Mouse (Mus musculus) heart, adult 18-20 months (tissue): ENCODE results near the gene Slc26a10. TPM values are rescaled to one million over a fixed set of nuclear protein-coding genes. Genes with fewer than 3 reads are reported as not detected.
"Not testable (repeated sequence)": the region's sequence is repeated elsewhere in the genome, so short reads cannot be mapped to it uniquely, and the experiment has no call there.

Experiments used
- DNase-seq, 2 experiments: peaks; one replicate each; pipeline ENCODE4 v3.0.0; 2021 to 2022; ENCODE audit warnings: mixed read lengths in 1 of 2
- total RNA-seq, 2 experiments: library from RNA; stranded (reverse); gene quantifications; 2 replicates each; pipeline ENCODE4 v1.2.3; 2021

Slc26a10 gene
- total RNA-seq, 2 experiments from 2014 or later: 8.0 to 9.2 TPM

DNA sequence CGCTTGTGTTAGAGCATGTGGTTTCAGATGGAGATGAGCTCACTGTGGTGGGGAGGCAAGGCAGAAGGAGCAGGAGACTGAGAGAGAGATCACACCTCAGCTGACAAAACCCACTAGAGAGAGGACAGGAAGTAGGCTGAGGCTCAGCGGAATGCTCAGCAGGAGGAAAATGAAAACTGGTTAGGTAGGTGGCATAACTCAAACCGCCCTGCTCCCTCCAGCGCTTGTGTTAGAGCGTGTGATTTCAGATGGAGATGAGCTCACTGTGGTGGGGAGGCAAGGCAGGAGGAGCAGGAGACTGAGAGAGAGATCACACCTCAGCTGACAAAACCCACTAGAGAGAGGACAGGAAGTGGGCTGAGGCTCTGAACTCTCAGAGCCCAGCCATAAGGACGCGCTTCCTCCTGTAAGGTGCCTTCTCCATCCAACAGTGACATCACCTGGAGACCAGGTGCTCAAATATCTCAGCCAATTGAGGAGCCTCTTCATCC lies 17.6 kb downstream of the Slc26a10 start:
- DNase-seq: not testable (repeated sequence)

GRCm38 (mm10) chr10:127160728-127161127 lies 19.7 kb downstream of the Slc26a10 start:
- DNase-seq: no peak

- DNase-seq: no peak
Observed at GRCm38 (mm10) chr10:127160081-127160480, 20.4 kb downstream of the Slc26a10 start.

GRCm38 (mm10) chr10:127158471-127158870 lies 22.0 kb downstream of the Slc26a10 start:
- DNase-seq: no peak

- DNase-seq: no peak
Observed at GRCm38 (mm10) chr10:127156511-127156910, 23.9 kb downstream of the Slc26a10 start.

DNA sequence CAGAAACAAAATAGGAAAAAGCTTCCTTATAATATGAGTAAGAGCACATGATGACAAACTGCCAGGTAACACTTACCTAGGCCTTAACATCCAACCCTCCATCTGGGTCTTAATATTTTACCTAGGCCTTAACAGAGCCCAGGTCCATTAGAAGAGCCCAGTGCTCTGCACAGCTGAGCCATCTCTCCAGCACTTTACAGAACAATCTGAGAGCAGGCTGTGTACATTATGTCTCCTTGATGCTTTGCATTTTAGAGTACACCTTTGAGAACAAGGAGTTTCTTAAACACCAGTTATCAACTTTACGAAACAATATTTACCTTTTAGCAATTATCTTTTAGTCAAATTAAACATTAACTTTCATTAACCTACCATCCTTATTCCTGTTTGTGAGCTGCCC lies 24.4 kb downstream of the Slc26a10 start:
- no peak for DNase-seq

- DNase-seq: no peak
Observed at GRCm38 (mm10) chr10:127154652-127155051, 25.8 kb downstream of the Slc26a10 start.

GRCm38 (mm10) chr10:127154241-127154640 lies 26.2 kb downstream of the Slc26a10 start:
- DNase-seq: no peak

DNA sequence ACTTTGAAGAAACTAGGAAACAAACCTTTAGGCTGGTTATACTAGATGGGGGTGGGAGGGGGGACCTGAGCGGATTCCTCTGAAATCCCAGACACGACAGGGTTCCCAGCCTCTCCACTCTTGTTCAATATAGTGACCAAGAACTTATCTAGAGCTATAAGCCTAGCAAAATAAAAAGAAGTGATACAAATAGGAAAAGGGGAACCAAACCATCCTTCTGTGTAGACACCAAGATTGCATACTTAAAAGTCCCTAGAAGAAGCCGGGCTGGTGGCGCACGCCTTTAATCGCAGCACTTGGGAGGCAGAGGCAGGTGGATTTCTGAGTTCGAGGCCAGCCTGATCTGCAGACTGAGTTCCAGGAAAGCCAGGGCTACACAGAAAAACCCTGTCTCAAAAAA lies 27.1 kb downstream of the Slc26a10 start:
- no peak for DNase-seq

GRCm38 (mm10) chr10:127152556-127152955 lies 27.9 kb downstream of the Slc26a10 start:
- not testable (repeated sequence) for DNase-seq

- DNase-seq: not testable (repeated sequence)
Observed at GRCm38 (mm10) chr10:127151233-127151632, 29.2 kb downstream of the Slc26a10 start.

- DNase-seq: no peak
Observed at GRCm38 (mm10) chr10:127150471-127150872, 30.0 kb downstream of the Slc26a10 start.

DNA sequence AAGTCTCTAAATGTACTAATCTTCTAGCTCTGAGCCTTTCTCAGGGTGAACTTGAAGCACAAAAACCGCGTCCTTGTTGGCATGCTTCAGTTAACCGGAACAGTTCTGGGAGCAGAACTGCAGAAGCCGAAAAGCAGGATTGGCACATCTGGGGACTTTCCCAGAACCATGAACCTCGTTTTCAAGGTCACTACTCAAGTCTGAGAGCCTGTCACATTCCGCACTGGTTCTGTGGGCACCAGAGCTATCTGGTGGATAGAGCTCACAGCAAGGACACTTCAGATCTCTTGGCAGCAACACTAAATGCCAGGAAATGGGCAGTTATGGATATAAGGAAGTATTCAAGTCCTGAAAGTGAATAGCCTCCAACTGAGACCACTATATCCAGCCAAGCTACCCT lies 33.3 kb downstream of the Slc26a10 start:
- no peak for DNase-seq

GRCm38 (mm10) chr10:127145303-127145702 lies 35.1 kb downstream of the Slc26a10 start:
- no peak for DNase-seq

GRCm38 (mm10) chr10:127144536-127144935 lies 35.9 kb downstream of the Slc26a10 start:
- no peak for DNase-seq

DNA sequence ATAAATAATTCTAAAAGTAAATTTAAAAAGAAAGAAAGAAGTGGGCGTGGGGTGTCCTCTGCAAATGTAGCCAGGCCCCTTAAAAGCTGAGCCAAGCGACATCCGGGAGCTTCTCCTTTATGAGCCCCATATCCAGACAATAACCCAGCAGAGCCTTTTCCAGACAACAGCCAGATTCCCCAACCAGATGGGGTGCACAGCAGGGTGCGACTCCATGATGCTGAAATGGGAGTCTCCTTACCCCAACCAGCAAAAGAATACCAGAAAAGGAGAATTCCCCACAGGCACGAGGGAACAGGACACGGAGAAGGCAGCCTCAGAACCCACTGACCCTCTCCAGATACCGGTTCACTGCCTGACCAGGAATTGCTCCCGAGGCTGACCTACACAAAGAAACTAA lies 37.2 kb downstream of the Slc26a10 start:
- DNase-seq: no peak

- peak in 1 of 2 experiments; percentile 21 for DNase-seq
Observed at GRCm38 (mm10) chr10:127141500-127141899, 38.9 kb downstream of the Slc26a10 start.

- no peak for DNase-seq
Observed at GRCm38 (mm10) chr10:127140971-127141370, 39.5 kb downstream of the Slc26a10 start.

GRCm38 (mm10) chr10:127138328-127139141 lies 41.9 kb downstream of the Slc26a10 start:
- no peak for DNase-seq

DNA sequence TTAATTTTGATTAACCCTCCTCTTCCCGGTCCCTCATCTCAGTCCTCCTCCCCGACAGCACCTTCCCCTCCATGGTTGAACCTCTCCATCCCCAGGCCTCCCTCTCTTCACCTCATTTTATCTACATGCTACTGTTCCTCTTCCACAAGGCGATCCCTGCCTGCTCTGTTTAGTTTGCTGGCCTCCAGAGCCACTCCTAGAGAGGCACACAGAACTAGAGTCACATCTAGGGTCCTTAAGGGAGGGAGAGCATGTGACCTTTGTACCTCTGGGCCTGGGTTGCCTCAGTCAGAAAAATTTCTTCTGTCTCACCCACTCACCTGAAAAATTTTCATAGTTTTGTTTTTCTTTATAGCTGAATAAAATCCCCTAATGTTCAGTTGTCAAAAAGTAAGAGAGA lies 42.5 kb downstream of the Slc26a10 start:
- no peak for DNase-seq

DNA sequence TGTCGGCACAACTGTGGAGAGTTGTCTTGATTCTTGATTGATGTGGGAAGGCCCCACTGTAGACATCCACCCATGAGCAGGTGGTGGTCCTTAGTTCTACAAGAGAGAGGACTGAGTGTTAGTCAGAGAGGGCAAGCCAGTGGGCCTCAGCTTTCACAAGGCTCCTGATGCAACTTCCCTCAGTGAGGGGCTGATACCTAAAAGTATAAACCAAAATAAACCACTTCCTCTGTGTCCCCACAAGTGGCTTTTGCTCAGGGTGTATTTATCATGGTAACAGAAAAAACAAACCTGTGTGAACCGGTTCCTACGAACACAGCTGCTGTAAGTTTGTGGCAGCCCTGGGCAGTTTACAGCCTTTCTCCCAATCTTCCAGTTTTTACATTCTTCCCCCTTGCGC lies 43.9 kb downstream of the Slc26a10 start:
- peak in 1 of 2 experiments; percentile 9 for DNase-seq

DNA sequence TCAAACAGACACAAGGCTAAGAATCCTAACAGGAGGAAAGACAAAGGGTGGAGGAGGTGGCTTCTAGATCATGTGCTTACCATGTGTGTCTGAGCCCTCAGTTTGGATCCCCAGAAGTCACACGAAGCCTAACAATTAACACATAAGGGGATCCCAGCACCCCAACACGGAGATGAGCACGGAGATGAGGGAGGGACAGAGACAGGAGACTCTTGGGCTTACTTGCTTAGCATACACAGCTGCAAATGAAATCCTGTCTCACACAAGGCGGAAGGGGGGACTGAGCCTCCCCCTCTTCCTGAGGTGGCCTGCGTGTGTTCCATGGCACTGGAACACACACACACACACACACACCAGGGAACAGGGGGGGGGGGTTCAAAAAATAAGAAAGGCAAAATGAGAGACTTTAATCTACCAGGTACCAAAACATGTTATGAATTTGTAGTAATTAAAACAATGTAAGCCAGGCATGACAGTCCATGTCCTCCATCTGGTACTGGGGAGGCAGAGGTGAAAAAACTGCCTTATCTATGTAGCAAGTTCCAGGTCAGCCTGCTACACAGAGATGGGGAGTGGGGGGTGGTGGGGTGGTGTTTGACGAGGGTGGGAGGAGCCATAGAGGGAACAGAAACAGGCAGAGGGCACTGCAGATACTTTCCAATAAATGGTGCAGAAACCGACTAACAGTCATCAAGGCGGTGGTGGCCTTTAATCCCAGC lies 45.2 kb downstream of the Slc26a10 start:
- DNase-seq: no peak

DNA sequence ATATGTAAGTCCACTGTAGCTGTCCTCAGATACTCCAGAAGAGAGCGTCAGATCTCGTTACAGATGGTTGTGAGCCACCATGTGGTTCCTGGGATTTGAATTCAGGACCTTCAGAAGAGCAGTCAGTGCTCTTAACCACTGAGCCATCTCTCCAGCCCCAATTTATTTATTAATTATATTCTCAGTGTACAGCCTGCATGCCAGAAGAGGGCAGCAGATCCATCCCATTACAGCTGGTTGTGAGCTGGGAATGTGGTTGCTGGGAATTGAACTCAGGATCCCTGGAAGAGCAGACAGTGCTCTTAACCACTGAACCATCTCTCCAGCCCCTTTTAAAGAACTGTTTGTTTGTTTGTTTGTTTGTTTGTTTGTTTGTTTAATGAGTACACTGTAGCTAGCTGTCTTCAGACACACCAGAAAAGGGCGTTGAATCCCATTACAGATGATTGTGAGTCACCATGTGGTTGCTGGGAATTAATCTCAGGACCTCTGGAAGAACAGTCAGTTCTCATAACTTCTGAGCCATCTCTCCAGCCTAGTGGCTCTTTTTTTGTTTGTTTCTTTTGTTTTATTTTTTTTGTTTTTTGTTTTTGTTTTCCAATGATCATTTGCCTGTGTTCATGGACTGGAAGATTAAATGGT lies 45.9 kb downstream of the Slc26a10 start:
- DNase-seq: not testable (repeated sequence)
